Mouse (Mus musculus): Measurements from ENCODE around the gene Caln1. TPM values are rescaled to one million over a fixed set of nuclear protein-coding genes. Genes with fewer than 3 reads are reported as not detected.

Gene Caln1
- polyA plus RNA-seq, 1 experiment from 2014 or later: 30.3 TPM

GRCm38 (mm10) chr5:130333566-130333965 is 35.7 kb upstream of the Caln1 start:
- no peak overlapping the region for H3K4me2 ChIP-seq (ENCODE audit: low read depth, low read length)
- ATAC-seq (ENCODE audit: low read depth): no peak
- H3K27me3 ChIP-seq (ENCODE audit: control insufficient read depth, insufficient read depth, low read length): no peaks in the 10 kb centered on the region
- 84% methylated on average over 7 of the region's 7 CpGs for whole genome bisulfite sequencing
- H3K4me1 ChIP-seq (ENCODE audit: control insufficient read depth, insufficient read depth, low read length): no peaks in the 10 kb centered on the region
- no peaks in the 10 kb centered on the region for H3K9me3 ChIP-seq (ENCODE audit: control insufficient read depth, low read length)
- no peak overlapping the region for H3K9ac ChIP-seq (replicated peaks; ENCODE audit: low read depth, low read length)
- H3K4me3 ChIP-seq (ENCODE audit: low read depth, low read length): no peak overlapping the region
- no peak overlapping the region for H3K27ac ChIP-seq (ENCODE audit: low read depth, low read length)
- 0 out of 2 replicates have a peak, but pooled peaks cover 6% of the 10 kb centered on the region for H3K36me3 ChIP-seq (ENCODE audit: control insufficient read depth, insufficient read depth, low read length)

GRCm38 (mm10) chr5:130333971-130334370 is 35.3 kb upstream of the Caln1 start:
- H3K9ac ChIP-seq (replicated peaks; ENCODE audit: low read depth, low read length): no peak overlapping the region
- H3K9me3 ChIP-seq (ENCODE audit: control insufficient read depth, low read length): no peaks in the 10 kb centered on the region
- WGBS: 88% methylated on average over 11 of the region's 11 CpGs
- H3K27ac ChIP-seq (ENCODE audit: low read depth, low read length): no peak overlapping the region
- no peak overlapping the region for H3K4me2 ChIP-seq (ENCODE audit: low read depth, low read length)
- ATAC-seq (ENCODE audit: low read depth): no peak
- no peak overlapping the region for H3K4me3 ChIP-seq (ENCODE audit: low read depth, low read length)
- no peaks in the 10 kb centered on the region for H3K27me3 ChIP-seq (ENCODE audit: control insufficient read depth, insufficient read depth, low read length)
- H3K36me3 ChIP-seq (ENCODE audit: control insufficient read depth, insufficient read depth, low read length): 0 out of 2 replicates have a peak, but pooled peaks cover 6% of the 10 kb centered on the region
- no peaks in the 10 kb centered on the region for H3K4me1 ChIP-seq (ENCODE audit: control insufficient read depth, insufficient read depth, low read length)

- no peak for ATAC-seq (ENCODE audit: low read depth)
- Histone ChIP-seq H3K9me3 (ENCODE audit: control insufficient read depth, low read length) (no peaks in the 10 kb centered on the region), H3K36me3 (ENCODE audit: control insufficient read depth, insufficient read depth, low read length) (0 out of 2 replicates have a peak, but pooled peaks cover 6% of the 10 kb centered on the region), H3K4me2 (ENCODE audit: low read depth, low read length) (no peak overlapping the region), H3K4me3 (ENCODE audit: low read depth, low read length) (no peak overlapping the region), H3K27ac (ENCODE audit: low read depth, low read length) (no peak overlapping the region), H3K4me1 (ENCODE audit: control insufficient read depth, insufficient read depth, low read length) (no peaks in the 10 kb centered on the region), H3K27me3 (ENCODE audit: control insufficient read depth, insufficient read depth, low read length) (no peaks in the 10 kb centered on the region), H3K9ac (replicated peaks; ENCODE audit: low read depth, low read length) (no peak overlapping the region)
- 100% methylated on average over 4 of the region's 4 CpGs for WGBS
Measured at GRCm38 (mm10) chr5:130335462-130335861, 33.8 kb upstream of the Caln1 start.

GRCm38 (mm10) chr5:130340656-130341055 is 28.6 kb upstream of the Caln1 start:
- H3K27me3 ChIP-seq (ENCODE audit: control insufficient read depth, insufficient read depth, low read length): no peaks in the 10 kb centered on the region
- no peaks in the 10 kb centered on the region for H3K4me1 ChIP-seq (ENCODE audit: control insufficient read depth, insufficient read depth, low read length)
- H3K9me3 ChIP-seq (ENCODE audit: control insufficient read depth, low read length): no peaks in the 10 kb centered on the region
- no peak overlapping the region for H3K9ac ChIP-seq (replicated peaks; ENCODE audit: low read depth, low read length)
- H3K4me3 ChIP-seq (ENCODE audit: low read depth, low read length): no peak overlapping the region
- no peak overlapping the region for H3K27ac ChIP-seq (ENCODE audit: low read depth, low read length)
- ATAC-seq (ENCODE audit: low read depth): no peak
- 96% methylated on average over 15 of the region's 15 CpGs for WGBS
- no peak overlapping the region for H3K4me2 ChIP-seq (ENCODE audit: low read depth, low read length)
- H3K36me3 ChIP-seq (ENCODE audit: control insufficient read depth, insufficient read depth, low read length): peaks cover 6% of the 10 kb centered on the region; the same call in 1 of the 2 replicates

- 94% methylated on average over 7 of the region's 7 CpGs for WGBS
- Histone ChIP-seq H3K36me3 (ENCODE audit: control insufficient read depth, insufficient read depth, low read length) (peaks cover 6% of the 10 kb centered on the region; the same call in 1 of the 2 replicates), H3K4me1 (ENCODE audit: control insufficient read depth, insufficient read depth, low read length) (no peaks in the 10 kb centered on the region), H3K4me3 (ENCODE audit: low read depth, low read length) (no peak overlapping the region), H3K27me3 (ENCODE audit: control insufficient read depth, insufficient read depth, low read length) (no peaks in the 10 kb centered on the region), H3K9me3 (ENCODE audit: control insufficient read depth, low read length) (no peaks in the 10 kb centered on the region), H3K27ac (ENCODE audit: low read depth, low read length) (no peak overlapping the region), H3K4me2 (ENCODE audit: low read depth, low read length) (no peak overlapping the region), H3K9ac (replicated peaks; ENCODE audit: low read depth, low read length) (no peak overlapping the region)
- ATAC-seq (ENCODE audit: low read depth): no peak
Measured at GRCm38 (mm10) chr5:130344999-130345398, 24.3 kb upstream of the Caln1 start.

- H3K27ac ChIP-seq (ENCODE audit: low read depth, low read length): no peak overlapping the region
- H3K4me1 ChIP-seq (ENCODE audit: control insufficient read depth, insufficient read depth, low read length): no peaks in the 10 kb centered on the region
- no peaks in the 10 kb centered on the region for H3K9me3 ChIP-seq (ENCODE audit: control insufficient read depth, low read length)
- H3K27me3 ChIP-seq (ENCODE audit: control insufficient read depth, insufficient read depth, low read length): no peaks in the 10 kb centered on the region
- no peak for ATAC-seq (ENCODE audit: low read depth)
- peaks cover 4% of the 10 kb centered on the region; the same call in 1 of the 2 replicates for H3K36me3 ChIP-seq (ENCODE audit: control insufficient read depth, insufficient read depth, low read length)
- H3K4me3 ChIP-seq (ENCODE audit: low read depth, low read length): no peak overlapping the region
- H3K4me2 ChIP-seq (ENCODE audit: low read depth, low read length): no peak overlapping the region
- H3K9ac ChIP-seq (replicated peaks; ENCODE audit: low read depth, low read length): no peak overlapping the region
- WGBS: 87% methylated on average over 2 of the region's 2 CpGs
Measured at GRCm38 (mm10) chr5:130345871-130346270, 23.4 kb upstream of the Caln1 start.

GRCm38 (mm10) chr5:130355223-130355622 is 14.0 kb upstream of the Caln1 start:
- WGBS: 60% methylated on average over 7 of the region's 7 CpGs
- Histone ChIP-seq H3K27ac (ENCODE audit: low read depth, low read length) (no peak overlapping the region), H3K9me3 (ENCODE audit: control insufficient read depth, low read length) (no peaks in the 10 kb centered on the region), H3K4me2 (ENCODE audit: low read depth, low read length) (no peak overlapping the region), H3K4me3 (ENCODE audit: low read depth, low read length) (no peak overlapping the region), H3K27me3 (ENCODE audit: control insufficient read depth, insufficient read depth, low read length) (no peaks in the 10 kb centered on the region), H3K36me3 (ENCODE audit: control insufficient read depth, insufficient read depth, low read length) (no peaks in the 10 kb centered on the region), H3K4me1 (ENCODE audit: control insufficient read depth, insufficient read depth, low read length) (no peaks in the 10 kb centered on the region), H3K9ac (replicated peaks; ENCODE audit: low read depth, low read length) (no peak overlapping the region)
- no peak for ATAC-seq (ENCODE audit: low read depth)

- ATAC-seq (ENCODE audit: low read depth): no peak
- Histone ChIP-seq H3K9me3 (ENCODE audit: control insufficient read depth, low read length) (no peaks in the 10 kb centered on the region), H3K27me3 (ENCODE audit: control insufficient read depth, insufficient read depth, low read length) (no peaks in the 10 kb centered on the region), H3K9ac (replicated peaks; ENCODE audit: low read depth, low read length) (no peak overlapping the region), H3K36me3 (ENCODE audit: control insufficient read depth, insufficient read depth, low read length) (no peaks in the 10 kb centered on the region), H3K27ac (ENCODE audit: low read depth, low read length) (no peak overlapping the region), H3K4me1 (ENCODE audit: control insufficient read depth, insufficient read depth, low read length) (no peaks in the 10 kb centered on the region), H3K4me2 (ENCODE audit: low read depth, low read length) (no peak overlapping the region), H3K4me3 (ENCODE audit: low read depth, low read length) (no peak overlapping the region)
- WGBS: 42% methylated on average over 4 of the region's 4 CpGs
Measured at GRCm38 (mm10) chr5:130363111-130363510, 6.1 kb upstream of the Caln1 start.

- ATAC-seq (ENCODE audit: low read depth): no peak
- Histone ChIP-seq H3K4me3 (ENCODE audit: low read depth, low read length) (no peak overlapping the region), H3K9ac (replicated peaks; ENCODE audit: low read depth, low read length) (no peak overlapping the region), H3K4me2 (ENCODE audit: low read depth, low read length) (no peak overlapping the region), H3K27me3 (ENCODE audit: control insufficient read depth, insufficient read depth, low read length) (no peaks in the 10 kb centered on the region), H3K36me3 (ENCODE audit: control insufficient read depth, insufficient read depth, low read length) (no peaks in the 10 kb centered on the region), H3K9me3 (ENCODE audit: control insufficient read depth, low read length) (no peaks in the 10 kb centered on the region), H3K27ac (ENCODE audit: low read depth, low read length) (no peak overlapping the region), H3K4me1 (ENCODE audit: control insufficient read depth, insufficient read depth, low read length) (no peaks in the 10 kb centered on the region)
- WGBS: 63% methylated on average over 3 of the region's 3 CpGs
Measured at GRCm38 (mm10) chr5:130363773-130364172, 5.5 kb upstream of the Caln1 start.
